Mouse (Mus musculus) WW6 (cell line): ENCODE results near the gene Wdsub1.
A peak's percentile ranks its signal among the peaks of the same experiment; 100 is the strongest.

ENCODE experiments used
- DNase-seq: peaks from one replicate; pipeline ENCODE4 v3.0.0-alpha.2; 2013; ENCODE audit warnings: low read depth, low spot score

Gene Wdsub1

GRCm38 (mm10) chr2:59841944-59842343 is 40.4 kb downstream of the Wdsub1 start:
- DNase-seq: no peak

- peak; percentile 29 for DNase-seq
Measured at GRCm38 (mm10) chr2:59841189-59841939, 41.0 kb downstream of the Wdsub1 start.

GRCm38 (mm10) chr2:59840191-59840590 is 42.2 kb downstream of the Wdsub1 start:
- no peak for DNase-seq

- no peak for DNase-seq
Measured at GRCm38 (mm10) chr2:59839755-59840154, 42.6 kb downstream of the Wdsub1 start.

GRCm38 (mm10) chr2:59838825-59839224 is 43.6 kb downstream of the Wdsub1 start:
- DNase-seq: no peak

GRCm38 (mm10) chr2:59831831-59832230 is 50.6 kb downstream of the Wdsub1 start:
- no peak for DNase-seq

GRCm38 (mm10) chr2:59830940-59831339 is 51.5 kb downstream of the Wdsub1 start:
- DNase-seq: no peak

GRCm38 (mm10) chr2:59830151-59830550 is 52.2 kb downstream of the Wdsub1 start:
- DNase-seq: no peak

- no peak for DNase-seq
Measured at GRCm38 (mm10) chr2:59829718-59830117, 52.7 kb downstream of the Wdsub1 start.

GRCm38 (mm10) chr2:59828777-59829508 is 53.4 kb downstream of the Wdsub1 start:
- DNase-seq: no peak

GRCm38 (mm10) chr2:59828103-59828655 is 54.2 kb downstream of the Wdsub1 start:
- no peak for DNase-seq

GRCm38 (mm10) chr2:59825380-59825779 is 57.0 kb downstream of the Wdsub1 start:
- DNase-seq: no peak

GRCm38 (mm10) chr2:59824289-59824688 is 58.1 kb downstream of the Wdsub1 start:
- no peak for DNase-seq

- DNase-seq: no peak
Measured at GRCm38 (mm10) chr2:59821044-59821443, 61.3 kb downstream of the Wdsub1 start.

- no peak for DNase-seq
Measured at GRCm38 (mm10) chr2:59820088-59820487, 62.3 kb downstream of the Wdsub1 start.

- DNase-seq: no peak
Measured at GRCm38 (mm10) chr2:59819415-59819814, 63.0 kb downstream of the Wdsub1 start.

GRCm38 (mm10) chr2:59818663-59819062 is 63.7 kb downstream of the Wdsub1 start:
- no peak for DNase-seq

- no peak for DNase-seq
Measured at GRCm38 (mm10) chr2:59814997-59815396, 67.4 kb downstream of the Wdsub1 start.

- DNase-seq: no peak
Measured at GRCm38 (mm10) chr2:59813457-59813856, 68.9 kb downstream of the Wdsub1 start.

- no peak for DNase-seq
Measured at GRCm38 (mm10) chr2:59812641-59813040, 69.8 kb downstream of the Wdsub1 start.

- DNase-seq: no peak
Measured at GRCm38 (mm10) chr2:59811247-59811646, 71.1 kb downstream of the Wdsub1 start.

- no peak for DNase-seq
Measured at GRCm38 (mm10) chr2:59810039-59810438, 72.4 kb downstream of the Wdsub1 start.

GRCm38 (mm10) chr2:59808608-59809007 is 73.8 kb downstream of the Wdsub1 start:
- DNase-seq: no peak
